8 mouse cellular contexts compared by ENCODE assay signal in the genomic region with DNA sequence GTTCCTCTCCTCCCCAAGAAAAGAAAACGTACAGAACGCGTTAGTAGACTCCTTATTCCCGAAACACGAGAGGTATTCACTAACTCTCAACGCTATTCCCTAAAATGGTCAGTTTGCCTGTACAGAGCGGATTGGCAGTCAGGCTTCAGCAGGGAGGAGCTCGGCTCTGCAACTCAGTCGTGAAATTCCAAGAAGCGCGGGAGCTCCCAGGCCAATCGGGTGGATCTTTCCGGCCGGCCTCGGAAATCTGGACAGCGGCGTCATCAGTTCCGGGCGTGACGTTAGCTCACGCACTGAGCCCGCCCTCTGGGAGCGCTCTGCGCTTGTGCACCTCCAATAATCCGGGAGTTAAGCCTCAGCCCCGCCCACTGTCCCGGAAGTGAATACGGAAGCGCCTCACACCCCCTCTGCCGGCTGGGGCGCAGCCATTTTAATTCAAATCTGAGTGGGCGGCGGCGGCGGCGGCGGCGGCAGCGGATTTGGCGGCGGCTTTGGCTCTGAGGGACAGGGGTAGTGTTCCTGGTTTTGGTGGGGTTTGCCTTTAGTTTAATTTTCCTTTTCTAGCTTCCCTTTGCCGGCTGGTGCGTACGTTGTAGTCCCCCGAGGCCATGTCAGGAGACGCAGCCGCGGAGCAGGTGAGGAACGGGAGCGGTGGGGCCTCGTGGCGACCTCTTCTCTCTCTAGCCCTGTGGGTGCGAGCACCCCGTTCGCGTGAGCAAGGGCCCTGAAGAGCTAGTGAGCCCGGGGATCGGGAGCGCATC. TPM values are rescaled to one million over a fixed set of nuclear protein-coding genes. Genes with fewer than 3 reads are reported as not detected.
A peak's percentile ranks its signal among the peaks of the same experiment; 100 is the strongest.
DNase-seq lines count a peak whose midpoint lies in the region; ATAC-seq lines count a peak whose summit lies in the region.

Gene Cstf3, plus strand, starts transcription at position 456 of the 761 bp plus-strand sequence.

- no peaks in the 10 kb centered on the region for H3K27me3 ChIP-seq in hindbrain, embryonic 12.5 days

- peak within 1 kb of the TSS; percentile 91 for H3K9ac ChIP-seq in hindbrain, embryonic 12.5 days

- H3K9me3 ChIP-seq in hindbrain, embryonic 12.5 days (replicated peaks) = no peaks in the 10 kb centered on the region

- peak within 1 kb of the TSS; percentile 72 for H3K4me2 ChIP-seq in hindbrain, embryonic 12.5 days (replicated peaks)

- H3K27ac ChIP-seq in hindbrain, embryonic 12.5 days = peak within 1 kb of the TSS; percentile 90

- peak; percentile 100 for DNase-seq in NIH3T3 (ENCODE audit: low read depth)
- peak; percentile 99 to 100 for DNase-seq in cerebellum, postnatal 10 days
- DNase-seq in frontal cortex, postnatal 10 days (ENCODE audit: low spot score in 2 of 2) = peak; percentile 98 to 99
- DNase-seq in layer of hippocampus, postnatal 14 days (ENCODE audit: low spot score in 2 of 2) = peak; percentile 99
- peak; percentile 99 for DNase-seq in lung, postnatal 14 days
- DNase-seq in retina, adult 2 months (ENCODE audit: low read depth, low spot score) = peak; percentile 97
- peak; percentile 96 to 97 for DNase-seq in thymus, postnatal 36 days

- WGBS in hindbrain, embryonic 12.5 days = under 1% methylated on average over 59 of the region's 59 CpGs

- peaks cover 22% of the 10 kb centered on the region for H3K4me1 ChIP-seq in hindbrain, embryonic 12.5 days

- H3K36me3 ChIP-seq in hindbrain, embryonic 12.5 days = no peaks in the 10 kb centered on the region

- H3K4me3 ChIP-seq in hindbrain, embryonic 12.5 days = peak within 1 kb of the TSS; percentile 89

- ATAC-seq in hindbrain, embryonic 12.5 days (ENCODE audit: low FRiP score) = peak; percentile 100

RNA-seq across cellular contexts. Expression of gene Cstf3, which starts in this region (rescaled TPM):
- polyA plus RNA-seq in hindbrain, embryonic 12.5 days (2016; fragmentation: Nextera tagmentation; extraction: Ambion mirVana) = 105 TPM in 2 replicates
- 10 to 100 TPM; 39.6 to 42.0 TPM for total RNA-seq in layer of hippocampus, postnatal 14 days (2021)

Comparison
In these comparisons a context has a peak if more than half of its experiments do, and no peak if none do; other contexts are left out.
1. Peak in every context shown above with its lines: DNase-seq, ATAC-seq, H3K4me3 ChIP-seq and H3K27ac ChIP-seq.